Mouse (Mus musculus) G1E-ER4 (cell line): Measurements from ENCODE around the gene Abhd2. TPM values are rescaled to one million over a fixed set of nuclear protein-coding genes. Genes with fewer than 3 reads are reported as not detected.

Experiments used
- GATA1 ChIP-seq: IDR thresholded peaks from one replicate; pipeline ENCODE4 v1.8.0; 2012; ENCODE audit warnings: low read length, inconsistent platforms
- polyA plus RNA-seq: library from polyadenylated mRNA; stranded (reverse); fragments of >175 nt; gene quantifications from 2 replicates; pipeline ENCODE4 v1.2.3, GENCODE M21; 2012

The Abhd2 gene
- polyA plus RNA-seq, 1 experiment = 9.7 TPM

DNA sequence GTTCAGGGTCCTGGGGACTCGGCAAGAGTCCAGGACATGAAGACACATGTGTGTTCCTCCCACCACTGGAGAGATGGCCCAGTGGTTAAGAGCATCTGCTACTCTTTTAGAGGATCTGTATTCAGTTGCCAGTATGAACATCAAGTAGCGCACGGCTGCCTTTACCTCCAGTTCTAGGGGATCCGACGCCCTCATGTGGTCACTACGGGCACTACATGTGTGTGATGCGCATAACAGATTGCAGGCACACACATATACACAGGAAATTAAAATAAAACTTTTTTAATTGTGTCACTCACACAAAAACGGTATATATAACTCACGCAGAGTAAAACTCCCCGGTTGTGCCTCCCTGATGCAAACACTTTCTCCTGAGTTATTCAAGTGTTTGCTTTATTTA is 17.2 kb upstream of the Abhd2 start:
- no peak for TF ChIP-seq GATA1

DNA sequence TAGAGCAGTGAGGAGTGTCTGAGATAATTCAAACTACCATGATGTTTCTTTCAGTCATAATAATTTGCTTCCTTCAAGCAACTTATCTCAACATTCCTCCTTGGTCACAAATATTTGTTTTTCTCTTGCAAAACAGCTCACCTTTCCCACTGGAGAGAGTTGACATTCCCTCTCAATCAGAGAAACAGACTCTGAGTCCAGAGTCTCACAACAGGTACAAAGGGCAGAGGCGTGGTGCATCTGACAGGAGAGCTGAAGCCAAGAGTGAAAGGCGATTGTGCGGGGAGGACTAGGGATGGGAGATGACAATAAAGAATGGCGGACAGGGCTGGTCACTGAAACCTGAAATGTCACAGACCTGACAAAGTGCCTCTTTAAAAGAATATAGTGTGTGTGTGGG is 16.3 kb upstream of the Abhd2 start:
- TF ChIP-seq GATA1 = no peak

DNA sequence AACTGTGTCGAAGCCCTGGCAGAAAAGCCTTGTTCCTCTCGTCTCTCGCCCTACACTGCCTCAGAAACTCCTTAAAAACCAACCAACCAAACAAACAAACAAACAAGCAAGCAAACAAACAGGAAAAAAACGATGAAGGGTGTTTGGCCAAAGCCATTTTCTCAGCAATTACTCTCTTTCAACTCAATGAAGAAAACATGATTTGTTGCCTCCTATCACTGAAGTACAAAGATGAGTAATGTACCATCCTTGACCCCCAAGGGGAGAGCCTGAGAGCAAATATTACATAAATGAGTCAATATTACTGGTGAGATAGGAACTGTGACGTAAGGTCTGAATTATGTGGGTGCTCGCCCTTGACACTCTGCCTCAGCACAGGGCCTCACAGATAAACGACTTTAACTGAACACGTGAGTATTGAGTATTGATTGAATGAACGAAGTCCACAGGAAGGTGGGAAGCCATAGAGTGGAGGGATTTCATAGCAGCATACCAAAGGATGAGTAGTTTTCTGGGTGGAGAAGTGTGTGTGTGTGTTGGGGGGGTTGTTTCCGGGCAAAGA is 13.9 kb upstream of the Abhd2 start:
- TF ChIP-seq GATA1 = no peak

DNA sequence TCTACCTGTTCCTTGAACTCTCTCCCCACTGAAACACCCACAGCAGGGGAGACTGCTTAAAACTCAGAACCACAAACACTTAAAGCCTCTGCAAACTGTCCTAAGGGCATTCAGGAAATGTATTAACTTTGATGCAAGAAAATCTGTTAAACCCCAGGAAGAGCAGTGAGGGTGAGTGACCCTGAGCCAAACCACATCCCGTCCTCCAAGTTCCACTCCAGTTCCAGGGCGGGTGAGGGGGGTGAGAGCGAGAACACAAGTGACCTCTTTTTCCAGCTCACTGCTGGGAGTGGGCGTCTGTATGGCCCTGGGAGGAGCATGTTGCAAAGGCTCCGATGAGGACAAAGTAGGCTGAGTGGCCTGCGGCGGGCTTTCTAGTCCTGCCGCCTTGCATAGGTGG is 10.5 kb upstream of the Abhd2 start:
- TF ChIP-seq GATA1 = no peak

DNA sequence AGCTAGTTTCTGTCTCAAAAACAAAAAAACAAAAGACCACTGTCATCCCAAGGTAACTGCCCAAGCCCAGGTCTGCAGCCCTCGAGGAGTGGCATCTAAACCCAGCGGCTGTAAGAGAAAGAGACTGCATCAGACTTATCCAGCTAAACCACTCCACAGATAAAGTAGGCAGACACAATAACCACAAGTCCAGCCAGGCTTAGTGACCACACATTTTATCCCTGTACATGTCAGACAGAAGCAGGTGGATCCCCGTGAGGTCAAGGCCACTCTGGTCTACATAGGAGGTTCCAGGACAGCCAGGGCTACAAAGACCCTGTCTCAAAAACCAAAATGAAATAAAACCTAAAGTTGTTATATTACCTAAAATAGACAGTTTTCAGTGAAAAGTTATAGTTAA is 9.2 kb upstream of the Abhd2 start:
- TF ChIP-seq GATA1 = no peak

DNA sequence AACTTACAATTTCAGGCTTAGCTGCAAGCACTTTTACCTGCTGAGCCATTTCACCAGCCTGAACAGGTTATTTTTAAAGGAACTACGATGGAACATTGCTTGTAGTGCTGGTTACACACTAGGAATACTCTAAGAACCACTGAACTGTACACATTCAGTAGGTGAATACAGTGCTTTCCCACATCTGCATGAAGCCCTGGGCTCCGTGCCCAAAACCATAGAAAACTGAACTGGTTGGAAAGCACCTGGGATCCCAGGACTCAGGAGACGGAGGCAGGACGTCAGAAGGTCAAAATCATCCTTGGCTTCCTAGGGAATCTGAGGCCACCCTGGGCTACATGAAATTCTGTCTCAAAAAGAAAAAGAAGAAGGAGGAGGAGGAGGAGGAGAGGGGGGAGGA is 6.8 kb upstream of the Abhd2 start:
- no peak for TF ChIP-seq GATA1

DNA sequence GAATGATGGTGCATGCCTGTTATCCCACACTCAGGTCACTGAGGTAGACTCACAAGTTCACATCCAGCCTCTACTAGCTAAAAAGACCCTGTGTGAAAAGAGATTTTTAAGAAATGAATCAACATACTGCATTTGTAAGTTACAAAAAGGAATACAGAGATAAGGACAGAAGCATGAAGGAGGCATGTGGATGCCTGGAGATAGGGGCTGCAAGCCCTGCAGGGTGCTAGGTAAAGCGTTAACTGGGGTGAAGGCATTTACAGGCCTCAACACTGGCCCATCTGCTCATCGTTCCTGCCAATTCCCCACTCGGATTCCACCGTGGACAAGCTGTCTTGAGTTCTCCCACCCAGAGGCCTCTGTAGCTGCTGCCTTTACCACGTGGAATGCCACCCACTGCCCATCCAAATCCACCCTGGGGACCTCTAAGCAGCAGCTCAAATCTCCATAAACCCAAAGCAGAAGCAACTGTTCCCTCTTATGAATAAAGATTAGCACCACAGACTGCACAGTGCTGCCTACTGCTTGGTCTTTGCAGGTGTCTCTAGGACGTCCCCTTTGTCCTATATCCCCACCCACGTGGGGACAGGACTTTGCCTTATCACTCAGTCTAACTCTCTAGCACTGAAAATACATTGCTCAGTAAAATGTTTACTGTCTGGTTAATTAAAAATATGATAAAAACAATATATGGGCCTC is 5.2 kb upstream of the Abhd2 start:
- peak; percentile 41 for TF ChIP-seq GATA1

DNA sequence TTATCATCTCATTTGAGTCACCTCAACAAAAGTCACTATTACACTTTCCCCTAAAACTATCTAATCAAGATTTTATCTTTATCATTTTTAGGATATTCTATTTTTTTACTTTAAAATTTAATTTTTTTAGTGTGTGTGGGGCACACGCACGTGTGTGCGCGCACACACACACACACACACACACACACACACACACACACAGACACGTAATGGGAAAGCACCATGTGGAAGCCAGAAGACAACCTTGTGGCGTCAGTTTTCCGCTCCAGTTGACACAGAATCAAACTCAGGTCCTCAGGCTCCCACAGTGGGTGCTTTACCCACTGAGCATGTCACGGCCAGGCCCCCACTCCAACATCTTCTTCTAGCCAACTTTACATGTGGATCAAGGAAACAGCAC is 4.1 kb upstream of the Abhd2 start:
- TF ChIP-seq GATA1 = no peak

DNA sequence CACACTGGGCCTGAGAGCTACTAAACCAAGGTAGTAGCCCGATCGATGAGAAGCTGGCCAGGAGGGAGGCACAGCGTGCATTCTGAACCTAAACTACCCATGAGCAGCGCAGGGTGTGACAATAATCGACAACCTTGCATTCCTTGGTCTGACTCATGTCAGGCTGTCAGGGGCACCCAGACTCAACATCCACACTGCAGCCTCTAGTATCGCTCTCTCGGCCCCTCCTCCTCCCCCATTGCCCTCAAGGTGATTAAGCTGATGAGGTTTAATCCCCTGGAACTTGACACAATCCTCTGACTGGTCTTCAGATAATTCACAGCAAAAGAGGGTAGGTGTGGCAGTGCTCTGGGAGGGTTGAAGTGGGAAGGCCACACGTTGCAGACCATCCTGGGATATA is 3.6 kb upstream of the Abhd2 start:
- no peak for TF ChIP-seq GATA1

DNA sequence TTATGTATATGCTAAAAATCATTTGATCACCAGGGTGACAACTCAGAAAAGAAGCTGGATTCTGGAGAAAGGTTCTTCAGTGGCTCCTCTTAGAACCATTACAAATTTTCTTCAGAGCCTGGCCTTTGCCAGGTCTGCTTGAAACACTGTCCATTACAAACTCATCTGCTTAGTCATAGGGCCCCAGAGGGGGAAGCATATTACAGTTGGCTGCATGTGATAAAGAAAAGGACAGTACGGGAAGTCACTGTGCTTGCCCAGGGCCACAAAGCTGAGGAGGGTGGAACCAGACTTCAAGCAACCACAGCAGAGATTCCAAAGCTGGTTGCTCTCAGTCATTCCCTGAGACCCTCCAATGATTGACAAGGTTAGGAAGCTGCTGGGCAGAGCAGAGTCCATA is 3.1 kb upstream of the Abhd2 start:
- TF ChIP-seq GATA1 = peak; percentile 19

DNA sequence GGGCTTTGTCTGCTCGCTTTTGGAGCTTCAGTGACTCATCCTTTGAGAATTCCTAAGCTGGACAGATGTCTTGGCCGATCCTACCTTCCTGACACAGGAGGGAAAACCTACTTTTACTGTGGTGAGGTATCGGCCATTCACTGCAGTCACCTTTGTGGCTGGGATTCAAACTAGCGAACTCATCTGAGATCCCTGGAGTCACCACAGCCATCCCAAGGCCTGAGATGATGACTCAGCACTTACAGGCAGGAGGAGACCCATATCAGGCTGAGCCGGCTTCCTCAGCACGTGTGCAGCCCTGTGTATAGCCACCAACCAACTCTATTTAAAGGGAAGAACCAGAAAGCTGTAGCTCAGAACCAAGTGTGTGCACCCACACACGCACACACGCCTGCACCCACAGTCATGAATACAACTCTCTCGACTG is 2.0 kb upstream of the Abhd2 start:
- no peak for TF ChIP-seq GATA1

DNA sequence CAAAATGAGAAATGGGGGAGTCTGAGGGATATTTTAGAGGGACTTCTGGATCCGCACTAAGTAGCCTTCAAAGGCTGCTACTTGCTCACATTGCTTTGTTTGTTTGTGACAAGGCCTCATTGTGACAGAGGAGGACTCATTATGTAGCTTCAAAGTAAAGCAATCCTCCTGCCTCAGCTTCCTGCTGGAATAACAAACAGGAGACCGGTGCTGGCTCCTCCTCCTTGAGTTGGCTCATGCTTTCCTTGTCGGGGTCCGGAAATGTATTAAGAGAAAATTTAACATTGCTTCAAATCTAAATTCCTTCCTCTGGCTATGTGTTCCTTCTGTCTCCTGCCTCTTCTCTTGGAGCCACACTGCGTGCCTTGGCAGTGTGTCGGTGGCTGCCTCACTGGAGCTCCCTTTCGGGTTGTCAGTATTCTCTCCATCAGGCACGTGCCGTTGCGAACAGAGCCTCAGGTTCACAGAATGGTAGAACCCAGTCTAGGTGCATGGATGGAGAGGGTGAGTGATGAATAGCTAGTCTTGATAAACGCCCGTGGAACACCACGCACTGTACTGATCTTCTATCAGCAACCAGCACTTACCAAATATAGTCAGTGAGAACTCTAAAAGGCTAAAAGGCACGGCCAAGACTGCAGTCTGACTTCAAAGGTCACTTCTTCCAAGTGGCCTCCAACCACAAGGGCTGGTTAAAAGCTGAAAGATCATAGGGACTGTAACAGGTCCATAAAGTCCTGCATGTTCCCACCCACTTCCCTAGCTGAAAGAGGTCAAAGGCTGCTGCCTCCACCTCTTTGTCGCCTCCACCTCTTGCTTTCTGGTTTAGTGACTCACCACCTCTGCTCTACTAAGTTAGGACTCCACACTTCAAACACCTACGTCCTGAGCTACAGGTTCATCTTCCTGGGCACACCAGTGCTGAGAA is 874 bp upstream of the Abhd2 start:
- no peak for TF ChIP-seq GATA1

DNA sequence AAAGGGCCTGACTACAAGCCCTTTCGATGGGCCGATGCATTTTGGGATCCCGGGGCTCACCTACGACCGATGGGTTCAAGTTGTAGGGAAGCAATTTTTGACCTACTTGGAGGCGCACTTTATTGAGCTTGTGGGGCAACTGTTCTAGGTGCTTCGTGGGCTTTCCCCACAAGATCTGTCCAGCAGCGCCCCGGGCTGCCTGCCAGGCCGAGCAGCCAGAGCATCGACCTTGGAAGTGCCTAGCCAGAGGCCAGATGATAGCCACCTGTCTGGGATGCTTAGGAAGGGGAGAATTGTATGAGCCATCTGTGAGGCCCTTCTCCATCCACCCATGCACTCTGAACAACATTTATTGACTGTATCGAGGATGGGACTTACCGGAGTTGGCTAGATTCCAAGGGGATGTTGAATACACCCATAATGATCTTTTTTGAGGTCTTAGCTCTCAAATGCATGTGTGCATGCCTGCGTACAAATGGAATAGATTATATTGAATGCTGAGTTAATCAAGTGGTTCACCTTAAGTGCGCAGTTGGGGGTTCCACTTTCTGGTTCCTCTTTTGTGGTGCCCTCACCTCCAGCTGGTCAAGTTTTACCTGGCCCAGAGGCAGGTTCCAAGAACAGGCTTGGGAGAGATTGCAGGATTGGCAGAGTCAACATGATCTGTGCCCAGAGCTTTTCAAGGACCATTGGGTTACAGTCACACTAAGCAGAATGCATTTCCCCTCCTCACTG is 906 bp downstream of the Abhd2 start:
- TF ChIP-seq GATA1 = no peak

DNA sequence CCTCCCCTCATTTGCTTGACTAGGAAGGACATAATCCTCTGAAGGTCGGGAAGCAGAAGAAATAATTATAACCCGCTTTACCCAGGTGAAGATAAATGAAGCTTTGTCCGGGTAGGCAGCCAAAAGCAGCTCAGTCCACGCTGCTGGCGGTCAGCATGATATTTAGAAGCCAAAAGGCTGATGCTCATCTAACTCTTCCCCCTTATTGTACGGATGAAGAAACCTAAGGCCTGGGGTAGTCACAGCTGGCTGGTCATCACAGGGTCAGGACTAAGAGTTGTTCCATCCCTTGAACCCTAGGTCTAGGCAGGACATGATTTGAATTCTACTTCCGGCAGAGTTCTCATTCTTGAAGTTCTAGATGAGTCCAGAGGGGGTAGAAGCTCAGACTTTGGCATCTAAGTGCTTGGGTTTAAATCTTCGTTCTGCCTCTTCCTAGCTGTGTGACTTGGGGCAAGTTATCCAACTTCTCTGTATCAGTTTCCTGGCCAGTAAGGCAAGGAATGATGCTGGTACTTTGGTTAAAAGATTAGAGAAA is 1.5 kb downstream of the Abhd2 start:
- TF ChIP-seq GATA1 = no peak

DNA sequence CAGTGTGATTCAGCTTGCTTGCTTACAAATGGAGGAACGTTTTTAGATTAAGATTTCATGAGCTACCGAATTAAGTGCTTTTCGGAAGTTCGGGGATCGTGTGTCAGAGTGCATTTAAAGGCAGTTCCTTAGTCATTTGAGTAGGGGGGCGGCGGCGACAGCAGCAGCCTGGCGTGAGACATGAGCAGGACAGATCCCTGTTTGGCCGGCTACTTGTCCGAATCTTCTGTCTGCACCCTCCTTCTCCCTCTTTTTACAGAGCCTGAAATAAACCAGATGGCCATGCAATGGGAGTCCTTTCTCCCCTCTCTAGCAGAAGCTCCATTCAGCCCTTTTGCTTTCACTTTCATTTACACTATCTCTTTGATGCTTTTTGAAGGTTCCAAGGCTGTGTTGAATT is 2.3 kb downstream of the Abhd2 start:
- TF ChIP-seq GATA1 = no peak

DNA sequence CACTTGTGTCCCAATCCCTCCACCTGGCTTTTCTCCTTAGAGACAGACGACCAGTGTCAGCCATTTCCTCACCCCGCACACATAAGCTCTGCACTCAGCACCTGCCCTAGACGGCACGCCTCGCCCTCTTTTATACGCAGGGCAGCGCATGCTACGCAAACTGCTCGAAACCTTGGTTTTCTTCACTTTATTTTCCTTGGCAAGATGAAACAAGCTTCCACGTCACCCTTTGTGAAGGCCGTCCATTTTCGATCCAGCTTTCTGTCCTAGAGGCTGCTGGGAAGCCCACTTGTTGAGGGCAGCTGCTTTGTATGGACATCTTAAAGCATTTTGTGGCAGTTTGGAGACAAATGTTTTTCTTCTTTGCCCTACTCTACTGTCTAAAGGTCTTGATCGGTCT is 5.4 kb downstream of the Abhd2 start:
- TF ChIP-seq GATA1 = no peak
